Mouse (Mus musculus) hindbrain, embryonic 15.5 days (tissue): Measurements from ENCODE around the gene Msh3. TPM values are rescaled to one million over a fixed set of nuclear protein-coding genes. Genes with fewer than 3 reads are reported as not detected.

Experiments used
- ATAC-seq: fragments of 200-750 bp; cut with Nextera tagmentation; 2 replicates; pipeline ENCODE4 v1.8.0; 2017; ENCODE audit warnings: low read depth, moderate number of reproducible peaks, moderate TSS enrichment; ENCODE audit not compliant: low FRiP score
- H3K27ac ChIP-seq: fragments of 300-500 bp; sonication (generic); replicated peaks from 2 replicates; pipeline ENCODE4 v1.5.1; 2015; ENCODE audit warnings: mild to moderate bottlenecking, inconsistent platforms
- H3K27me3 ChIP-seq: fragments of 300-500 bp; sonication (generic); 2 replicates; pipeline ENCODE4 v1.6.1; 2015; ENCODE audit warnings: control low read depth, inconsistent platforms
- H3K36me3 ChIP-seq: fragments of 300-500 bp; sonication (generic); 2 replicates; pipeline ENCODE4 v1.6.1; 2015; ENCODE audit warnings: control low read depth, inconsistent platforms
- H3K4me1 ChIP-seq: fragments of 300-500 bp; sonication (generic); replicated peaks from 2 replicates; pipeline ENCODE4 v1.6.1; 2015; ENCODE audit warnings: control low read depth, inconsistent platforms
- H3K4me2 ChIP-seq: fragments of 300-500 bp; sonication (generic); 2 replicates; pipeline ENCODE4 v1.6.1; 2015; ENCODE audit warnings: moderate library complexity, mild to moderate bottlenecking, inconsistent platforms
- H3K4me3 ChIP-seq: fragments of 300-500 bp; sonication (generic); 2 replicates; pipeline ENCODE4 v1.5.1; 2015; ENCODE audit warnings: mild to moderate bottlenecking, inconsistent platforms
- H3K9ac ChIP-seq: fragments of 300-500 bp; sonication (generic); 2 replicates; pipeline ENCODE4 v1.6.1; 2015; ENCODE audit warnings: inconsistent platforms
- H3K9me3 ChIP-seq: fragments of 300-500 bp; sonication (generic); 2 replicates; pipeline ENCODE4 v1.6.1; 2016; ENCODE audit warnings: control low read depth, inconsistent platforms
- WGBS: fragments of 180-500 bp; shearing (Covaris S2); methylation state at CpG from one replicate; pipeline ENCODE4 v1.1.7; 2015; 5-methylcytosine and 5-hydroxymethylcytosine counted together
- polyA plus RNA-seq: library from polyadenylated mRNA; unstranded; fragments of >200 nt; fragmentation: Nextera tagmentation; extraction: Ambion mirVana; gene quantifications from 2 replicates; pipeline ENCODE4 v1.2.1, GENCODE M21; 2015

Gene Msh3
- polyA plus RNA-seq, 1 experiment from 2014 or later: 22.0 TPM

GRCm38 (mm10) chr13:92326030-92326429 lies 28.8 kb downstream of the Msh3 start:
- Histone ChIP-seq H3K36me3 (0 out of 2 replicates have a peak, but pooled peaks cover 4% of the 10 kb centered on the region), H3K9ac (no peak overlapping the region), H3K9me3 (no peaks in the 10 kb centered on the region), H3K27ac (no peak overlapping the region), H3K4me3 (no peak overlapping the region), H3K27me3 (no peaks in the 10 kb centered on the region), H3K4me1 (no peaks in the 10 kb centered on the region), H3K4me2 (no peak overlapping the region)
- ATAC-seq: no peak
- WGBS: 78% methylated on average over 5 of the region's 5 CpGs

- Histone ChIP-seq H3K36me3 (0 out of 2 replicates have a peak, but pooled peaks cover 4% of the 10 kb centered on the region), H3K27me3 (no peaks in the 10 kb centered on the region), H3K4me2 (no peak overlapping the region), H3K4me1 (no peaks in the 10 kb centered on the region), H3K4me3 (no peak overlapping the region), H3K9me3 (no peaks in the 10 kb centered on the region), H3K27ac (no peak overlapping the region), H3K9ac (no peak overlapping the region)
- 94% methylated on average over 5 of the region's 5 CpGs for WGBS
- no peak for ATAC-seq
These were observed 34.0 kb downstream of the Msh3 start for GRCm38 (mm10) chr13:92320770-92321169.

GRCm38 (mm10) chr13:92314613-92315012 lies 40.2 kb downstream of the Msh3 start:
- H3K36me3 ChIP-seq: no peaks in the 10 kb centered on the region
- no peak for ATAC-seq
- no peaks in the 10 kb centered on the region for H3K27me3 ChIP-seq
- H3K9ac ChIP-seq: no peak overlapping the region
- WGBS: 93% methylated on average over 5 of the region's 5 CpGs
- H3K4me2 ChIP-seq: no peak overlapping the region
- no peaks in the 10 kb centered on the region for H3K4me1 ChIP-seq
- H3K4me3 ChIP-seq: no peak overlapping the region
- no peaks in the 10 kb centered on the region for H3K9me3 ChIP-seq
- no peak overlapping the region for H3K27ac ChIP-seq

GRCm38 (mm10) chr13:92305680-92306079 lies 49.1 kb downstream of the Msh3 start, which contains the start of gene Gm20379:
Gm20379 (plus strand) TSS chr13:92305980.
- Histone ChIP-seq H3K36me3 (peaks cover 15% of the 10 kb centered on the region; the same call in 1 of the 2 replicates), H3K9me3 (no peaks in the 10 kb centered on the region), H3K4me2 (no peak within 1 kb of the TSS), H3K27ac (no peak within 1 kb of the TSS), H3K9ac (no peak within 1 kb of the TSS), H3K4me1 (no peaks in the 10 kb centered on the region), H3K4me3 (no peak within 1 kb of the TSS), H3K27me3 (no peaks in the 10 kb centered on the region)
- no peak for ATAC-seq
- WGBS: 96% methylated on average over 11 of the region's 11 CpGs

GRCm38 (mm10) chr13:92304291-92304690 lies 50.5 kb downstream of the Msh3 start:
- ATAC-seq: no peak
- H3K36me3 ChIP-seq: peaks cover 19% of the 10 kb centered on the region; the same call in 1 of the 2 replicates
- H3K4me1 ChIP-seq: no peaks in the 10 kb centered on the region
- WGBS: 95% methylated on average over 5 of the region's 5 CpGs
- H3K9me3 ChIP-seq: no peaks in the 10 kb centered on the region
- no peaks in the 10 kb centered on the region for H3K27me3 ChIP-seq
- no peak overlapping the region for H3K27ac ChIP-seq
- no peak overlapping the region for H3K4me3 ChIP-seq
- H3K9ac ChIP-seq: no peak overlapping the region
- H3K4me2 ChIP-seq: no peak overlapping the region

GRCm38 (mm10) chr13:92303062-92303948 lies 51.5 kb downstream of the Msh3 start:
- Histone ChIP-seq H3K4me3 (no peak overlapping the region), H3K9me3 (no peaks in the 10 kb centered on the region), H3K27ac (no peak overlapping the region), H3K9ac (no peak overlapping the region), H3K27me3 (no peaks in the 10 kb centered on the region), H3K36me3 (peaks cover 17% of the 10 kb centered on the region; the same call in 1 of the 2 replicates), H3K4me1 (no peaks in the 10 kb centered on the region), H3K4me2 (no peak overlapping the region)
- 77% methylated on average over 8 of the region's 8 CpGs for WGBS
- no peak for ATAC-seq

GRCm38 (mm10) chr13:92302466-92302865 lies 52.3 kb downstream of the Msh3 start:
- H3K9ac ChIP-seq: no peak overlapping the region
- no peaks in the 10 kb centered on the region for H3K9me3 ChIP-seq
- no peak for ATAC-seq
- H3K27ac ChIP-seq: no peak overlapping the region
- no peak overlapping the region for H3K4me2 ChIP-seq
- H3K36me3 ChIP-seq: peaks cover 11% of the 10 kb centered on the region; the same call in 1 of the 2 replicates
- H3K4me3 ChIP-seq: no peak overlapping the region
- no peaks in the 10 kb centered on the region for H3K27me3 ChIP-seq
- WGBS: 91% methylated on average over 4 of the region's 4 CpGs
- no peaks in the 10 kb centered on the region for H3K4me1 ChIP-seq

- H3K27me3 ChIP-seq: no peaks in the 10 kb centered on the region
- no peak overlapping the region for H3K9ac ChIP-seq
- H3K27ac ChIP-seq: no peak overlapping the region
- H3K36me3 ChIP-seq: peaks cover 11% of the 10 kb centered on the region; the same call in 1 of the 2 replicates
- WGBS: 81% methylated on average over 4 of the region's 4 CpGs
- no peak overlapping the region for H3K4me2 ChIP-seq
- no peak overlapping the region for H3K4me3 ChIP-seq
- no peaks in the 10 kb centered on the region for H3K4me1 ChIP-seq
- H3K9me3 ChIP-seq: no peaks in the 10 kb centered on the region
- no peak for ATAC-seq
These were observed 53.0 kb downstream of the Msh3 start for GRCm38 (mm10) chr13:92301754-92302153.

GRCm38 (mm10) chr13:92299522-92299921 lies 55.3 kb downstream of the Msh3 start:
- peaks cover 11% of the 10 kb centered on the region; the same call in 1 of the 2 replicates for H3K36me3 ChIP-seq
- ATAC-seq: no peak
- H3K4me1 ChIP-seq: no peaks in the 10 kb centered on the region
- H3K4me3 ChIP-seq: no peak overlapping the region
- H3K27me3 ChIP-seq: no peaks in the 10 kb centered on the region
- no peak overlapping the region for H3K4me2 ChIP-seq
- WGBS: 93% methylated on average over 1 of the region's 1 CpGs
- no peak overlapping the region for H3K9ac ChIP-seq
- no peak overlapping the region for H3K27ac ChIP-seq
- H3K9me3 ChIP-seq: no peaks in the 10 kb centered on the region

GRCm38 (mm10) chr13:92297021-92297420 lies 57.8 kb downstream of the Msh3 start:
- Histone ChIP-seq H3K9me3 (no peaks in the 10 kb centered on the region), H3K4me2 (no peak overlapping the region), H3K27me3 (no peaks in the 10 kb centered on the region), H3K4me1 (no peaks in the 10 kb centered on the region), H3K4me3 (no peak overlapping the region), H3K36me3 (peaks cover 11% of the 10 kb centered on the region; the same call in 1 of the 2 replicates), H3K9ac (no peak overlapping the region), H3K27ac (no peak overlapping the region)
- no peak for ATAC-seq
- WGBS: 76% methylated on average over 2 of the region's 2 CpGs

- WGBS: 97% methylated on average over 4 of the region's 4 CpGs
- Histone ChIP-seq H3K9me3 (no peaks in the 10 kb centered on the region), H3K27ac (no peak overlapping the region), H3K4me2 (no peak overlapping the region), H3K27me3 (no peaks in the 10 kb centered on the region), H3K9ac (no peak overlapping the region), H3K36me3 (peaks cover 11% of the 10 kb centered on the region; the same call in 1 of the 2 replicates), H3K4me3 (no peak overlapping the region), H3K4me1 (no peaks in the 10 kb centered on the region)
- no peak for ATAC-seq
These were observed 58.3 kb downstream of the Msh3 start for GRCm38 (mm10) chr13:92296490-92296889.

GRCm38 (mm10) chr13:92293883-92294282 lies 60.9 kb downstream of the Msh3 start:
- Histone ChIP-seq H3K27ac (no peak overlapping the region), H3K4me1 (no peaks in the 10 kb centered on the region)

More at GRCm38 (mm10) chr13:92293883-92294282, 60.9 kb downstream of the Msh3 start:
- H3K27me3 ChIP-seq: no peaks in the 10 kb centered on the region
- H3K9ac ChIP-seq: no peak overlapping the region
- no peak for ATAC-seq
- 89% methylated on average over 5 of the region's 5 CpGs for WGBS
- no peaks in the 10 kb centered on the region for H3K9me3 ChIP-seq
- 0 out of 2 replicates have a peak, but pooled peaks cover 7% of the 10 kb centered on the region for H3K36me3 ChIP-seq
- no peak overlapping the region for H3K4me3 ChIP-seq
- H3K4me2 ChIP-seq: no peak overlapping the region
